Mouse (Mus musculus) intestine, postnatal 0 days (tissue): ENCODE results near the gene Mgat5. TPM values are rescaled to one million over a fixed set of nuclear protein-coding genes. Genes with fewer than 3 reads are reported as not detected.
A peak's percentile ranks its signal among the peaks of the same experiment; 100 is the strongest.

Experiments
- ATAC-seq: fragments of 200-750 bp; cut with Nextera tagmentation; 2 replicates; pipeline ENCODE4 v1.8.0; 2017; ENCODE audit warnings: mild to moderate bottlenecking, moderate TSS enrichment, moderate library complexity
- H3K27ac ChIP-seq: fragments of 300-500 bp; sonication (generic); 2 replicates; pipeline ENCODE4 v1.5.1; 2014; ENCODE audit warnings: mild to moderate bottlenecking, low read depth, low read length, moderate library complexity
- H3K27me3 ChIP-seq: fragments of 300-500 bp; sonication (generic); replicated peaks from 2 replicates; pipeline ENCODE4 v1.6.1; 2014; ENCODE audit warnings: low read length, mixed read lengths; ENCODE audit not compliant: control insufficient read depth, insufficient read depth
- H3K36me3 ChIP-seq: fragments of 300-500 bp; sonication (generic); 2 replicates; pipeline ENCODE4 v1.6.1; 2014; ENCODE audit warnings: mild to moderate bottlenecking, moderate library complexity; ENCODE audit not compliant: control insufficient read depth, insufficient read depth
- H3K4me1 ChIP-seq: fragments of 300-500 bp; sonication (generic); replicated peaks from 2 replicates; pipeline ENCODE4 v1.6.1; 2014; ENCODE audit warnings: antibody characterized with exemption, low read length, mixed read lengths; ENCODE audit not compliant: control insufficient read depth, insufficient read depth
- H3K4me2 ChIP-seq: fragments of 300-500 bp; sonication (generic); replicated peaks from 2 replicates; pipeline ENCODE4 v1.6.1; 2014; ENCODE audit warnings: low read depth, mild to moderate bottlenecking, moderate library complexity
- H3K4me3 ChIP-seq: fragments of 300-500 bp; sonication (generic); 2 replicates; pipeline ENCODE4 v1.5.1; 2014; ENCODE audit warnings: low read depth, low read length
- H3K9ac ChIP-seq: fragments of 300-500 bp; sonication (generic); 2 replicates; pipeline ENCODE4 v1.6.1; 2014; ENCODE audit warnings: mild to moderate bottlenecking, low read depth, low read length
- H3K9me3 ChIP-seq: fragments of 300-500 bp; sonication (generic); 2 replicates; pipeline ENCODE4 v1.6.1; 2016; ENCODE audit warnings: mixed run types; ENCODE audit not compliant: control insufficient read depth
- CTCF ChIP-seq: sonication (generic); IDR thresholded peaks from 2 replicates; pipeline ENCODE4 v1.5.1; 2016; ENCODE audit warnings: low read depth, mild to moderate bottlenecking, control low read depth, antibody characterized with exemption, moderate library complexity
- WGBS: fragments of 180-500 bp; shearing (Covaris S2); extraction: QIAGEN DNeasy Blood & Tissue Kit; methylation state at CpG from one replicate; pipeline ENCODE4 v1.1.7; 2014; 5-methylcytosine and 5-hydroxymethylcytosine counted together
- polyA plus RNA-seq: library from polyadenylated mRNA; unstranded; fragments of >200 nt; fragmentation: Nextera tagmentation; extraction: Ambion mirVana; gene quantifications from 2 replicates; pipeline ENCODE4 v1.2.1, GENCODE M21; 2015

Mgat5 gene
- polyA plus RNA-seq, 1 experiment from 2014 or later = 4.1 TPM

DNA sequence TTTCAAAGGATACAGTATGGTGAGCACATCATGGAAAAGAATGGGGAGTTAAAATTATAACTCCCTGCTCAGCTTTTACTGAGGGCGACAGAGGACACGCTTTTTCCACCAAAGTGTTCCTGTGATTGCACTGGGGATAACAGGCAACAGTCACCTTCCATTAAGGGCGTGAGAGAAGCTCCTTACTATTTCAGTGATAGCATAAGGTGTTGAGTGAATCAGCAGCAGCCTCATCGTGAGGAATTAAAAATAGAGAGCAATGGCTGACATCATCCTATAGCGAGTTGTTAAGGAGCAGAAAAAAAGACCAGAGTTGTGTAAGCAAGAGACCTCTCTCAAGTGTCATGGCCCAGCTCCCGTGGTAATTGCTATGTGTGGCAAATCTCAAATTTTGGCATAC, 41.3 kb downstream of the Mgat5 start:
- 76% methylated on average over 6 of the region's 6 CpGs for WGBS
- Histone ChIP-seq H3K4me2 (no peak overlapping the region), H3K36me3 (0 out of 2 replicates have a peak, but pooled peaks cover under 1% of the 10 kb centered on the region), H3K27me3 (no peaks in the 10 kb centered on the region), H3K9ac (no peak overlapping the region), H3K4me1 (peaks cover 10% of the 10 kb centered on the region), H3K27ac (no peak overlapping the region), H3K4me3 (no peak overlapping the region), H3K9me3 (no peaks in the 10 kb centered on the region)
- TF ChIP-seq CTCF = no peak
- ATAC-seq = no peak

DNA sequence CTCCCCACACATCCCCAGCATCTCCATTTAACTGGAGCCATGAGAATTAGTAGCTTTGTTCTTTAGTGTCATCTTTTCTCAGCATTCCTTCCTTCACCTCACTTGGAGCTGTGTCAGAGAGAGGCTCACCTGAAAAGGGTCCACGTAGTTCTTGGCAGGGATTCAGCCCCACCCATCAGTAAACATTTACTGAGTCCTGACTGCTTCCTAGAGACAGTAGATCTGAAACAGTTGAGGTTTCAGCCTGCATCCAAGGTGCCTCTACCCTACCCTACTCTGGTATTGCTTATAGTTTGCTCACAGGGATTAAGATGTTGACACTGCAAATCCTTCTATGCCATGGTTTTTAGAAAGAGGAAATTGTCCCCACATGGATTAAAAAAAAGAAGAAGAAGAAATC, 43.6 kb downstream of the Mgat5 start:
- H3K9ac ChIP-seq = no peak overlapping the region
- no peak overlapping the region for H3K4me2 ChIP-seq
- no peaks in the 10 kb centered on the region for H3K27me3 ChIP-seq
- H3K9me3 ChIP-seq = no peaks in the 10 kb centered on the region
- TF ChIP-seq CTCF = no peak
- 9% methylated on average over 1 of the region's 1 CpGs for WGBS
- ATAC-seq = 0 out of 2 replicates have a peak, but pooled peaks have one; percentile 39
- 0 out of 2 replicates have a peak, but pooled peaks cover 5% of the 10 kb centered on the region for H3K36me3 ChIP-seq
- no peak overlapping the region for H3K27ac ChIP-seq
- H3K4me1 ChIP-seq = peaks cover 9% of the 10 kb centered on the region
- H3K4me3 ChIP-seq = no peak overlapping the region

DNA sequence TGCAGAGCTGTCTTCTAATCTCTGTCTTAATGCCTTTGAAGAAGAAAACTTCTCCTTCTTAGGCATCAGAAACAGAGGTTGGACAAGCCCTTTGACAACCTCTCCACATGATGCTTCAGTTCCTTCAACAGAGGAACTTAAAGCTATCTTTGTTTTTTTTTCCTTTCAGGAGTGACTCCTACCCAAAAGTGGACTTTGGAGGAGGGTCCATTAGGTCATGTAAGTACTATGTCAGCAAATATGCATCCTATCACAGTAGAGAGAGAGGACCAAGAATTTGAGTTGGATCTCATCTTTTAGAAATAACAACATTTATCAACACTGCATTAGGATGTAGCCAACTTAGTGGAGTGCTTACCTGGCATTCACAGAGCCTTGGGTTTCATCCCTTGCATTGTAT, 44.8 kb downstream of the Mgat5 start:
- no peak for TF ChIP-seq CTCF
- Histone ChIP-seq H3K4me3 (no peak overlapping the region), H3K9me3 (no peaks in the 10 kb centered on the region), H3K36me3 (0 out of 2 replicates have a peak, but pooled peaks cover 5% of the 10 kb centered on the region), H3K4me2 (no peak overlapping the region), H3K4me1 (no peaks in the 10 kb centered on the region), H3K27me3 (no peaks in the 10 kb centered on the region), H3K27ac (no peak overlapping the region), H3K9ac (no peak overlapping the region)
- ATAC-seq = no peak

DNA sequence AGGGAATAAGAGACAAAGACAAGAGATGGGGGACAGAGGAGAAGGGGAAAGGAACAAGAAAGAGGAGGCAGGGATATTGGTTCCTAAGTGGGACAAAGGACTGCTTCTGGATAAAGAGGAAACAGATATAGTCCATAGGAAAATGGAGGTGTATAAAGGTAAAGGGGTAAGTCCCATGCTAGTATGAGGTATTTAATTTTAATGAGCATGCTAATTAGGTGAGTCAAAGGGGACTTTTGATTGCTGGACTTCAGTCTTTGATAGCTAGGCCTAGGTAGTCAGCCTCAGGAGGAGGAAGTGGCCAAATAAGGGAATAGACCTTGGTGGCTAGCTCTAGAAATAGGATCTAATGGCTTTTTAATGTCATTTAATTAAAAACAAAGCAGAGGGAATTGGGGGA, 45.5 kb downstream of the Mgat5 start:
- no peak for TF ChIP-seq CTCF
- no peak overlapping the region; the same call in 1 of the 2 replicates for H3K9ac ChIP-seq
- H3K4me1 ChIP-seq = no peaks in the 10 kb centered on the region
- ATAC-seq = no peak
- H3K27ac ChIP-seq = no peak overlapping the region
- H3K27me3 ChIP-seq = no peaks in the 10 kb centered on the region
- peaks cover 5% of the 10 kb centered on the region; the same call in 1 of the 2 replicates for H3K36me3 ChIP-seq
- H3K4me2 ChIP-seq = no peak overlapping the region
- no peak overlapping the region for H3K4me3 ChIP-seq
- no peaks in the 10 kb centered on the region for H3K9me3 ChIP-seq

DNA sequence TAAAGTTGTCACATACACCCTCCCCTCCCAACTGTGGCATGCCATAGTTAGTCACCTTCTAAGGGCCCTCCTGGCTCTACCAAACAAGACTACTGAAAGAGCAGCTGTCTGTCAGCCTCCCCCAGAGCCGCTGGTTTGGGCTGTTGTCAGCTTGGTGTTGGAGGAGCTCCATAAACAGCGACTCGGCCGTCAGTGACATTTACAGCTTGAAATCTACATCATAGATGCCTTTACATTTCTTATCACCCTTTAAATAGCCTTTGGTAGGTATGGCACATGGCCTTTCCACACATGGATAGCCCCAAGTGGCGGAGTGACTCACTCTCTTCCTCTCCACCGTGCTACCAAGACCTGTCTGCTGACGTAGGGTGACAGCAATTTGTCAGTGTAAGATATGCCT, 46.9 kb downstream of the Mgat5 start:
- no peak for TF ChIP-seq CTCF
- H3K9me3 ChIP-seq = no peaks in the 10 kb centered on the region
- ATAC-seq = peak; percentile 61; the same call in 1 of the 2 replicates
- H3K36me3 ChIP-seq = peaks cover 5% of the 10 kb centered on the region; the same call in 1 of the 2 replicates
- no peak overlapping the region for H3K27ac ChIP-seq
- H3K27me3 ChIP-seq = no peaks in the 10 kb centered on the region
- no peak overlapping the region for H3K4me3 ChIP-seq
- 0 out of 2 replicates have a peak, but pooled peaks cover 3% of the 10 kb centered on the region for H3K4me1 ChIP-seq
- WGBS = 65% methylated on average over 7 of the region's 7 CpGs
- H3K4me2 ChIP-seq = no peak overlapping the region
- no peak overlapping the region for H3K9ac ChIP-seq

DNA sequence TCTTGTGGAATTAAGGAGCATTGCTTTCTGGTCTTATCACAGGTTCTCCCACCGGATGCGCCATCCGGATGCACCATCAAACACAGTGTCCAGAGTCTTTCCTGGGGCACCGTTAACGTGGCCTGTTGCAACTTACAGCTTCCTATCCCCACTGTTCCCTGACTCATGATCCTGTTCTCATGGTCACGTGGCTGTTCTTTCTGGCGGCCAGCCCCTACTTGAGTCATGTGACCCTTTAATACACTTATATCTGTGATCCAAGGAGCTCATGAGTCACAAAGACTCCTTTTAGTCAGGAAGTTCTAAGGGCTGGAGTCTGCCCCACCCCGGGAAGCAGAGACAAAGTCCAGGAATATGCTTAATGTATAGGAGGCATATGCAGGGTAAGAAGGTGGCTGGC, 52.2 kb downstream of the Mgat5 start:
- no peaks in the 10 kb centered on the region for H3K27me3 ChIP-seq
- no peaks in the 10 kb centered on the region for H3K9me3 ChIP-seq
- peak overlapping the region; percentile 65; the same call in 1 of the 2 replicates for H3K27ac ChIP-seq
- WGBS = 51% methylated on average over 8 of the region's 8 CpGs
- H3K36me3 ChIP-seq = no peaks in the 10 kb centered on the region; the same call in 1 of the 2 replicates
- ATAC-seq = peak; percentile 98
- no peak overlapping the region for H3K4me3 ChIP-seq
- no peak overlapping the region for H3K4me2 ChIP-seq
- H3K4me1 ChIP-seq = 0 out of 2 replicates have a peak, but pooled peaks cover 3% of the 10 kb centered on the region
- no peak for TF ChIP-seq CTCF
- no peak overlapping the region for H3K9ac ChIP-seq

DNA sequence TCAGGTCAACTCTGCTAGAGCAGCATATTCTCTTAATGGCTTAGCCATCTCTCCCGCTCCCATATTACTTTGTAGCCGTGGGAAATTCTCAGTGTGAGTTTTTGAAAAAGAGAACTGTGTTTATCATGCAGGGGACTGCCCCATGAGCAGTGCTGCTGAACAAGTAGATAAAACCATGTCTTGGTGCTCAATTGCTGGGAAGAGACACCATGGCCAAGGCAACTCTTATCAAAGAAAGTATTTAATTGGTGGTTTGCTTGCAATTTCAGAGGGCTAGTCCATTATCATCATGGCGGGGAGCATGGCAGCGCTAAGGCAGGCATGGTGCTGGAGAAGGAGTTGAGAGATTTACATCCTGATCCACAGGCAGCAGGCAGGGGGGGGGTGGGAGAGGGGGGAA, 54.9 kb downstream of the Mgat5 start:
- no peak for ATAC-seq
- H3K4me2 ChIP-seq = no peak overlapping the region
- no peaks in the 10 kb centered on the region for H3K9me3 ChIP-seq
- H3K27ac ChIP-seq = no peak overlapping the region
- H3K27me3 ChIP-seq = no peaks in the 10 kb centered on the region
- no peaks in the 10 kb centered on the region; the same call in 1 of the 2 replicates for H3K36me3 ChIP-seq
- 89% methylated on average over 4 of the region's 4 CpGs for WGBS
- H3K4me1 ChIP-seq = peaks cover 3% of the 10 kb centered on the region; the same call in 1 of the 2 replicates
- H3K9ac ChIP-seq = no peak overlapping the region
- TF ChIP-seq CTCF = no peak
- H3K4me3 ChIP-seq = no peak overlapping the region
